Mouse (Mus musculus) MEL (cell line): ENCODE measurements at regions not wholly inside any gene's neighbourhood (a gene's known extent, or its start where the extent isn't known, plus 50 kb on each side); places are given as distances from the start of the nearest gene placed in this dataset.
"Not testable (repeated sequence)": the region's sequence is repeated elsewhere in the genome, so short reads cannot be mapped to it uniquely, and the experiment has no call there.

Experiments
- DNase-seq: peaks from one replicate; pipeline ENCODE4 v3.0.0; 2011; ENCODE audit warnings: low read depth, low spot score
- H3K27ac ChIP-seq: 2 replicates; pipeline ENCODE4 v1.5.1; 2012; ENCODE audit warnings: low read depth, mild to moderate bottlenecking, control low read depth, low read length, moderate library complexity; ENCODE audit not compliant: control insufficient read depth
- H3K27me3 ChIP-seq, 2 experiments: fragments of 150-350 bp in 1 of 2; sonication (generic) in 1 of 2; 2 replicates each; pipeline ENCODE4 v1.6.1; 2012; ENCODE audit warnings: low read length in 2 of 2, mild to moderate bottlenecking in 2 of 2, improper control_type of control experiment in 1 of 2, moderate library complexity in 1 of 2; ENCODE audit not compliant: insufficient read depth in 2 of 2, control insufficient read depth in 1 of 2
- H3K36me3 ChIP-seq, 2 experiments: 2 replicates each; pipeline ENCODE4 v1.6.1; 2012 to 2014; ENCODE audit warnings: low read length in 2 of 2, improper control_type of control experiment in 1 of 2, inconsistent platforms in 1 of 2, mild to moderate bottlenecking in 1 of 2; ENCODE audit not compliant: insufficient read depth in 2 of 2, control insufficient read depth in 1 of 2
- H3K4me1 ChIP-seq, 2 experiments: fragments of 150-350 bp in 1 of 2; sonication (generic) in 1 of 2; 2 replicates each; pipeline ENCODE4 v1.6.1; 2012; ENCODE audit warnings: low read length in 2 of 2, improper control_type of control experiment in 1 of 2, mild to moderate bottlenecking in 1 of 2; ENCODE audit not compliant: insufficient read depth in 2 of 2, control insufficient read depth in 1 of 2
- H3K4me3 ChIP-seq, 2 experiments: fragments of 150-350 bp in 1 of 2; sonication (generic) in 1 of 2; 2 replicates each; pipeline ENCODE4 v1.5.1; 2012; ENCODE audit warnings: low read depth in 2 of 2, low read length in 2 of 2, mild to moderate bottlenecking in 2 of 2, moderate library complexity in 2 of 2, control low read depth in 1 of 2, improper control_type of control experiment in 1 of 2; ENCODE audit not compliant: control insufficient read depth in 1 of 2, insufficient read depth in 1 of 2
- H3K79me2 ChIP-seq: 2 replicates; pipeline ENCODE4 v1.6.1; 2012; ENCODE audit warnings: mild to moderate bottlenecking, low read length, moderate library complexity; ENCODE audit not compliant: control insufficient read depth, poor library complexity, insufficient read depth
- H3K9ac ChIP-seq: 2 replicates; pipeline ENCODE4 v1.6.1; 2012; ENCODE audit warnings: low read depth, mild to moderate bottlenecking, control low read depth, low read length, moderate library complexity; ENCODE audit not compliant: control insufficient read depth, poor library complexity, severe bottlenecking
- H3K9me3 ChIP-seq: fragments of 150-350 bp; sonication (generic); replicated peaks from 2 replicates; pipeline ENCODE4 v1.6.1; 2012; ENCODE audit warnings: mild to moderate bottlenecking, low read length, improper control_type of control experiment, moderate library complexity; ENCODE audit not compliant: insufficient read depth
- CHD1 ChIP-seq: IDR thresholded peaks from 2 replicates; pipeline ENCODE4 v1.6.1; 2012; ENCODE audit warnings: low read depth, mild to moderate bottlenecking, inconsistent platforms, low read length, improper control_type of control experiment
- CHD2 ChIP-seq: IDR thresholded peaks from 2 replicates; pipeline ENCODE4 v1.6.1; 2011; ENCODE audit warnings: low read length, improper control_type of control experiment
- CTCF ChIP-seq, 3 experiments: IDR thresholded peaks in 2 of 3; conservative IDR thresholded peaks in 1 of 3; 2 replicates each; pipeline ENCODE4 v1.5.1; 2011 to 2012; ENCODE audit warnings: low read length in 3 of 3, low read depth in 2 of 3, mild to moderate bottlenecking in 2 of 3, improper control_type of control experiment in 1 of 3, inconsistent platforms in 1 of 3, mixed read lengths in 1 of 3, moderate library complexity in 1 of 3; ENCODE audit not compliant: control insufficient read depth in 1 of 3, insufficient read depth in 1 of 3, poor library complexity in 1 of 3, severe bottlenecking in 1 of 3
- E2F4 ChIP-seq: IDR thresholded peaks from 2 replicates; pipeline ENCODE4 v1.6.1; 2011; ENCODE audit warnings: low read depth, low read length, improper control_type of control experiment, borderline replicate concordance
- ETS1 ChIP-seq: IDR thresholded peaks from 2 replicates; pipeline ENCODE4 v1.6.1; 2012; ENCODE audit warnings: low read depth, mild to moderate bottlenecking, inconsistent platforms, low read length, improper control_type of control experiment, moderate library complexity
- GABPA ChIP-seq: IDR thresholded peaks from 2 replicates; pipeline ENCODE4 v1.6.1; 2012; ENCODE audit warnings: low read depth, mild to moderate bottlenecking, inconsistent platforms, low read length, improper control_type of control experiment, moderate library complexity
- MAFK ChIP-seq: IDR thresholded peaks from 2 replicates; pipeline ENCODE4 v1.6.1; 2011; ENCODE audit warnings: low read depth, mild to moderate bottlenecking, low read length, improper control_type of control experiment, borderline replicate concordance
- MAX ChIP-seq: IDR thresholded peaks from 2 replicates; pipeline ENCODE4 v1.6.1; 2011; ENCODE audit warnings: low read length, improper control_type of control experiment
- MAZ ChIP-seq: IDR thresholded peaks from 2 replicates; pipeline ENCODE4 v1.6.1; 2012; ENCODE audit warnings: low read depth, mild to moderate bottlenecking, inconsistent platforms, low read length, improper control_type of control experiment
- MYB ChIP-seq: IDR thresholded peaks from 2 replicates; pipeline ENCODE4 v1.6.1; 2011; ENCODE audit warnings: mild to moderate bottlenecking, low read depth, low read length, improper control_type of control experiment
- NRF1 ChIP-seq: IDR thresholded peaks from 2 replicates; pipeline ENCODE4 v1.6.1; 2014; ENCODE audit warnings: low read depth, mild to moderate bottlenecking, inconsistent platforms, low read length, improper control_type of control experiment, moderate library complexity; ENCODE audit not compliant: poor library complexity, insufficient read depth, severe bottlenecking
- RAD21 ChIP-seq: IDR thresholded peaks from 2 replicates; pipeline ENCODE4 v1.6.1; 2011; ENCODE audit warnings: mild to moderate bottlenecking, low read depth, low read length, improper control_type of control experiment
- SMC3 ChIP-seq: IDR thresholded peaks from 2 replicates; pipeline ENCODE4 v1.6.1; 2011; ENCODE audit warnings: low read depth, low read length, improper control_type of control experiment
- TAL1 ChIP-seq: IDR thresholded peaks from 2 replicates; pipeline ENCODE4 v1.6.1; 2012; ENCODE audit warnings: mild to moderate bottlenecking, inconsistent platforms, low read length, moderate library complexity, mixed read lengths
- TBP ChIP-seq: IDR thresholded peaks from 2 replicates; pipeline ENCODE4 v1.8.0; 2011; ENCODE audit warnings: low read depth, low read length, improper control_type of control experiment
- UBTF ChIP-seq: IDR thresholded peaks from 2 replicates; pipeline ENCODE4 v1.6.1; 2012; ENCODE audit warnings: low read depth, mild to moderate bottlenecking, inconsistent platforms, low read length, improper control_type of control experiment, moderate library complexity, borderline replicate concordance; ENCODE audit not compliant: insufficient read depth
- USF1 ChIP-seq: IDR thresholded peaks from 2 replicates; pipeline ENCODE4 v1.6.1; 2014; ENCODE audit warnings: low read depth, mild to moderate bottlenecking, inconsistent platforms, low read length, improper control_type of control experiment, moderate library complexity
- ZC3H11A ChIP-seq: IDR thresholded peaks from 2 replicates; pipeline ENCODE4 v1.6.1; 2012; ENCODE audit warnings: low read depth, mild to moderate bottlenecking, inconsistent platforms, low read length, improper control_type of control experiment
- ZMIZ1 ChIP-seq: IDR thresholded peaks from 2 replicates; pipeline ENCODE4 v1.6.1; 2012; ENCODE audit warnings: low read depth, mild to moderate bottlenecking, inconsistent platforms, low read length, improper control_type of control experiment, moderate library complexity
- ZNF384 ChIP-seq: IDR thresholded peaks from 2 replicates; pipeline ENCODE4 v1.6.1; 2012; ENCODE audit warnings: low read depth, mild to moderate bottlenecking, inconsistent platforms, low read length, improper control_type of control experiment

DNA sequence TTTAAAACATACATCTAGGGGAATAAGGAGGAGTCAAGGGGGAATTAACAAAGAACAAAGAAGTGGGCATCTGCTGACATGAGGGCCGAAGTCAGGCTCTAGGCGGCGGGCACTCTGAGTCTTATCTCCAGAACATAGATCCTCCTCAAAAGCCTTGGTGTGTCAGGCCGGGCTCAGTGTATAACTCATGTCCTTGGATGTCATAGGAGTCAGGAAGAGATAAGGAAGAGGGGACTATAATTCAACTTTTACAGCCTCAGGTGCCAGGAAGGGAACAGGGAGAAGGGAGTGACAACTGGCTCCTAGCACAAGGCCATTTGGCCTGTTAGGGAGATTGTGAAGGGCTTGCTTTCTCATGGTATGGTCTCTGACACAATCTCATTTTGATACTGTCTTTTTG, 185.9 kb upstream of the Ube2e2 start:
- not testable (repeated sequence) for H3K79me2 ChIP-seq, H3K9ac ChIP-seq, DNase-seq, H3K27me3 ChIP-seq, H3K36me3 ChIP-seq, H3K27ac ChIP-seq, H3K4me1 ChIP-seq, H3K4me3 ChIP-seq, H3K9me3 ChIP-seq

DNA sequence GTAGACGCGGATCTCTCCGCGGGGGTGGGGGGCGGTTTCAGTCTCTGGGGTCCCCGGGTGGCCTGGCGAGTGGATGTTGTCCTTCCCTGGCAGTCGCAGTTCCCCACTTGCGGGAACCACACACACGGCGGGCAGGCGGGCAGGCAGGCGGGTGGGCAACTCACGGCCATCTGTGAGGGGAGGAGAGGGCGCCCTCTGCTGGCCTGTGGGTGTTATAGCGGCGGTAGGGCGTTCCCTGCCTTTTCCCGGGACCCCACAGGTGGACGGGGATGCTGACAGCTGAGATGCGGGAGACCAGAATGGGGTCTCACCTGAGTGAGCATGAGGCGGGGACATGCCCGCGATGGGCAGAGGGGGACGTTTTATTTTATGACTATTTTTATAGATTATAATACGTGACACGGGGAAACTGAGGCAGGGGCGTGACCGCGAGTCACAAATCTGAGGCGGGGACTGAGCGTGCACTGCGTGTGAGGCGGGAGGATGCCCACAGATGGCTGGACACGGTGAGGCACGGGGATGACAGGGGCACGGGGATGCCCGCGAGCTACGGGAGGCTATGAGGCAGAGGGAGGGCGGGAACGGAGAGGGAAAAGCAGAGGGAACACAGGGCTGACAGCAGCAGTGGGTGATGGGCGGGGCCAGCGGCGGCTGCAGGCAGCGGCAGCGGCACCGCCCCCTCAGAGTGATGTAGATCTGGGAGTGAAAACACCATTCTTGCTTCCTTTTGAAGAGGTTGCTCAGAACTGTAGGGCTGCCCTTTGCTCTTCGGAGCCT, 148.1 kb upstream of the Ube2e2 start:
- peak in 1 of 3 experiments; percentile 36; a peak in 2 of 6 replicates for TF ChIP-seq CTCF (IDR thresholded peaks at IDR 0.05 in 2 of 3, conservative IDR thresholded peaks at IDR 0.05 in 1 of 3; ENCODE audit: control insufficient read depth in 1 of 3, insufficient read depth in 1 of 3, low read depth in 2 of 3, low read length in 3 of 3, poor library complexity in 1 of 3, severe bottlenecking in 1 of 3)
- TF ChIP-seq UBTF = no peak

GRCm38 (mm10) chr14:19020102-19020501, 126.0 kb upstream of the Ube2e2 start:
- Histone ChIP-seq H3K27ac (no peak overlapping the region), H3K4me3 (no peak overlapping the region), H3K36me3 (no peaks in the 10 kb centered on the region), H3K27me3 (no peaks in the 10 kb centered on the region), H3K9me3 (no peaks in the 10 kb centered on the region), H3K79me2 (no peaks in the 10 kb centered on the region), H3K9ac (no peak overlapping the region), H3K4me1 (no peaks in the 10 kb centered on the region)
- no peak for DNase-seq
- TF ChIP-seq GABPA (no peak), NRF1 (no peak), TBP (no peak), MAX (no peak), UBTF (no peak), MAZ (no peak), MAFK (no peak), USF1 (no peak), CHD2 (no peak), E2F4 (no peak), ZC3H11A (no peak), CHD1 (no peak), TAL1 (no peak), ETS1 (no peak), SMC3 (no peak), ZNF384 (no peak), ZMIZ1 (no peak), MYB (no peak), RAD21 (no peak)
- TF ChIP-seq, all 39 proteins: peak for 0

More for the DNA sequence above, 148.1 kb upstream of the Ube2e2 start:
- Histone ChIP-seq H3K9ac (no peak overlapping the region), H3K4me1 (no peaks in the 10 kb centered on the region), H3K9me3 (no peaks in the 10 kb centered on the region), H3K79me2 (no peaks in the 10 kb centered on the region), H3K27ac (no peak overlapping the region), H3K27me3 (no peaks in the 10 kb centered on the region), H3K4me3 (no peak overlapping the region), H3K36me3 (no peaks in the 10 kb centered on the region)
- no peak for DNase-seq
